Mouse (Mus musculus) heart, postnatal 0 days (tissue): ENCODE measurements around the gene Rap1gap2. TPM values are rescaled to one million over a fixed set of nuclear protein-coding genes. Genes with fewer than 3 reads are reported as not detected.
A peak's percentile ranks its signal among the peaks of the same experiment; 100 is the strongest.

ENCODE experiments used
- ATAC-seq: fragments of 200-750 bp; cut with Nextera tagmentation; 2 replicates; pipeline ENCODE4 v1.8.0; 2017; ENCODE audit warnings: low read depth, moderate number of reproducible peaks, moderate library complexity; ENCODE audit not compliant: insufficient read depth
- DNase-seq: peaks from one replicate; pipeline ENCODE4 v3.0.0-alpha.2; 2016; ENCODE audit warnings: low spot score
- H3K27ac ChIP-seq: fragments of 300-500 bp; sonication (generic); 2 replicates; pipeline ENCODE4 v1.5.1; 2014; ENCODE audit warnings: low read depth, mild to moderate bottlenecking
- H3K27me3 ChIP-seq: fragments of 300-500 bp; sonication (generic); 2 replicates; pipeline ENCODE4 v1.6.1; 2014; ENCODE audit warnings: low read length, mixed read lengths; ENCODE audit not compliant: control insufficient read depth, insufficient read depth
- H3K36me3 ChIP-seq: fragments of 300-500 bp; sonication (generic); replicated peaks from 2 replicates; pipeline ENCODE4 v1.6.1; 2014; ENCODE audit warnings: low read length, mixed read lengths; ENCODE audit not compliant: control insufficient read depth, insufficient read depth
- H3K4me1 ChIP-seq: fragments of 300-500 bp; sonication (generic); 2 replicates; pipeline ENCODE4 v1.6.1; 2014; ENCODE audit warnings: antibody characterized with exemption; ENCODE audit not compliant: control insufficient read depth, insufficient read depth
- H3K4me2 ChIP-seq: fragments of 300-500 bp; sonication (generic); 2 replicates; pipeline ENCODE4 v1.6.1; 2014; ENCODE audit warnings: low read depth, mild to moderate bottlenecking, low read length, moderate library complexity
- H3K4me3 ChIP-seq: fragments of 300-500 bp; sonication (generic); 2 replicates; pipeline ENCODE4 v1.5.1; 2014; ENCODE audit warnings: low read depth, low read length
- H3K9ac ChIP-seq: fragments of 300-500 bp; sonication (generic); replicated peaks from 2 replicates; pipeline ENCODE4 v1.6.1; 2014; ENCODE audit warnings: low read depth, low read length, mixed read lengths
- H3K9me3 ChIP-seq: fragments of 300-500 bp; sonication (generic); replicated peaks from 2 replicates; pipeline ENCODE4 v1.6.1; 2016; ENCODE audit warnings: low read length; ENCODE audit not compliant: control insufficient read depth
- CTCF ChIP-seq: IDR thresholded peaks from 2 replicates; pipeline ENCODE4 v1.5.1; 2016; ENCODE audit warnings: antibody characterized with exemption, control low read depth, low read depth
- EP300 ChIP-seq: IDR thresholded peaks from 2 replicates; pipeline ENCODE4 v1.6.1; 2016; ENCODE audit warnings: antibody characterized with exemption, low read depth
- WGBS: fragments of 180-500 bp; shearing (Covaris S2); extraction: QIAGEN DNeasy Blood & Tissue Kit; methylation state at CpG from one replicate; pipeline ENCODE4 v1.1.7; 2014; 5-methylcytosine and 5-hydroxymethylcytosine counted together
- polyA plus RNA-seq: library from polyadenylated mRNA; unstranded; fragments of >200 nt; fragmentation: Nextera tagmentation; extraction: Ambion mirVana; gene quantifications from 2 replicates; pipeline ENCODE4 v1.2.1, GENCODE M21; 2015
- total RNA-seq: library from RNA; depleted of rRNA; stranded (reverse); fragments of >200 nt; gene quantifications from 2 replicates; pipeline ENCODE4 v1.2.3, GENCODE M21; 2014; ENCODE audit warnings: low replicate concordance

Gene Rap1gap2
- total and polyA plus RNA-seq, 2 experiments from 2014 or later: 5.6 to 16.5 TPM

GRCm38 (mm10) chr11:74558933-74559332 is 51.8 kb downstream of the Rap1gap2 start:
- peaks cover 15% of the 10 kb centered on the region for H3K4me1 ChIP-seq
- H3K4me2 ChIP-seq: no peak overlapping the region
- ATAC-seq (no peak), DNase-seq (no peak)
- H3K4me3 ChIP-seq: no peak overlapping the region
- H3K9me3 ChIP-seq: no peaks in the 10 kb centered on the region
- H3K36me3 ChIP-seq: no peaks in the 10 kb centered on the region
- H3K27ac ChIP-seq: no peak overlapping the region
- no peaks in the 10 kb centered on the region for H3K27me3 ChIP-seq
- 92% methylated on average over 5 of the region's 5 CpGs for WGBS
- TF ChIP-seq CTCF (no peak), EP300 (no peak)
- H3K9ac ChIP-seq: no peak overlapping the region

- Histone ChIP-seq H3K9ac (no peak overlapping the region), H3K4me3 (no peak overlapping the region), H3K9me3 (no peaks in the 10 kb centered on the region), H3K4me2 (no peak overlapping the region), H3K27ac (no peak overlapping the region), H3K4me1 (peaks cover 15% of the 10 kb centered on the region), H3K27me3 (no peaks in the 10 kb centered on the region), H3K36me3 (no peaks in the 10 kb centered on the region)
- TF ChIP-seq EP300: no peak
- no peak for TF ChIP-seq CTCF
- WGBS: 34% methylated on average over 11 of the region's 11 CpGs
- ATAC-seq (no peak; the same call in 1 of the 2 replicates), DNase-seq (peak; percentile 36)
Observed at GRCm38 (mm10) chr11:74557456-74558230, 53.1 kb downstream of the Rap1gap2 start.

GRCm38 (mm10) chr11:74555716-74556374 is 54.9 kb downstream of the Rap1gap2 start:
- peak; percentile 34; the same call in 1 of the 2 replicates for ATAC-seq
- Histone ChIP-seq H3K4me1 (peaks cover 15% of the 10 kb centered on the region), H3K4me2 (no peak overlapping the region), H3K27me3 (no peaks in the 10 kb centered on the region), H3K4me3 (no peak overlapping the region), H3K27ac (no peak overlapping the region), H3K9me3 (no peaks in the 10 kb centered on the region), H3K36me3 (no peaks in the 10 kb centered on the region), H3K9ac (no peak overlapping the region)
- WGBS: 49% methylated on average over 9 of the region's 9 CpGs
- TF ChIP-seq EP300 (no peak), CTCF (no peak)
- DNase-seq: no peak

GRCm38 (mm10) chr11:74554683-74555341 is 55.9 kb downstream of the Rap1gap2 start:
- no peak for TF ChIP-seq EP300
- ATAC-seq: no peak
- 63% methylated on average over 15 of the region's 15 CpGs for WGBS

GRCm38 (mm10) chr11:74551568-74551967 is 59.1 kb downstream of the Rap1gap2 start:
- H3K27me3 ChIP-seq: no peaks in the 10 kb centered on the region
- no peaks in the 10 kb centered on the region for H3K9me3 ChIP-seq
- DNase-seq (no peak), ATAC-seq (no peak)
- 0 out of 2 replicates have a peak, but pooled peaks cover 12% of the 10 kb centered on the region for H3K4me1 ChIP-seq
- H3K4me2 ChIP-seq: no peak overlapping the region
- H3K9ac ChIP-seq: no peak overlapping the region
- WGBS: 73% methylated on average over 6 of the region's 6 CpGs
- H3K4me3 ChIP-seq: no peak overlapping the region
- H3K36me3 ChIP-seq: no peaks in the 10 kb centered on the region
- no peak for TF ChIP-seq EP300
- TF ChIP-seq CTCF: no peak
- H3K27ac ChIP-seq: no peak overlapping the region

More at GRCm38 (mm10) chr11:74554683-74555341, 55.9 kb downstream of the Rap1gap2 start:
- Histone ChIP-seq H3K4me1 (peaks cover 15% of the 10 kb centered on the region), H3K27ac (no peak overlapping the region), H3K27me3 (no peaks in the 10 kb centered on the region), H3K4me2 (no peak overlapping the region), H3K4me3 (no peak overlapping the region), H3K9ac (no peak overlapping the region), H3K36me3 (no peaks in the 10 kb centered on the region), H3K9me3 (no peaks in the 10 kb centered on the region)
- DNase-seq: no peak
